Mouse (Mus musculus): Measurements from ENCODE around the gene Bud31. TPM values are rescaled to one million over a fixed set of nuclear protein-coding genes. Genes with fewer than 3 reads are reported as not detected.
A peak's percentile ranks its signal among the peaks of the same experiment; 100 is the strongest.

The Bud31 gene
- polyA plus RNA-seq, 1 experiment from 2014 or later = 129 TPM

DNA sequence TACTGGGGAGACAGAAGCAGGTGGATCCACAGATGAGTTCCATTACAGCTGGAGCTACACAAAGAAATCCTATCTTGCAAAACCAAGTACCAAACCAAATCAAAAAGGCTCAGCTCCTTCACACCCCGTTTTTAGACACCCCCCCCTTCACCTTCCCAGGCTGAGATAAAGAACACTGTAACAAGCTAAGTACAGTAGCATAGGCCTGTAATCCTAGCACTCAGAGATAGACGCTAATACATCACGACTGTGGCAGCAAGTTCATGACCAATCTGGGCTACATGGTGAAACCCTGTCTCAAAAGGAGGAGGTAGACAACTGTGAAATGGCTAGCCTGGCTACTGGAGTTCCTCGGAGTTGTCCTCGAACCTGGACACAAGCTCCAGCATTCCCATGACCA is 50.2 kb downstream of the Bud31 start:
- TF ChIP-seq CTCF (IDR thresholded peaks at IDR 0.05; ENCODE audit: low read depth) (no peak), EP300 (optimal IDR thresholded peaks at IDR 0.05) (no peak)
- 26% methylated on average over 5 of the region's 5 CpGs for WGBS
- ATAC-seq (ENCODE audit: low FRiP score, low TSS enrichment) = no peak

DNA sequence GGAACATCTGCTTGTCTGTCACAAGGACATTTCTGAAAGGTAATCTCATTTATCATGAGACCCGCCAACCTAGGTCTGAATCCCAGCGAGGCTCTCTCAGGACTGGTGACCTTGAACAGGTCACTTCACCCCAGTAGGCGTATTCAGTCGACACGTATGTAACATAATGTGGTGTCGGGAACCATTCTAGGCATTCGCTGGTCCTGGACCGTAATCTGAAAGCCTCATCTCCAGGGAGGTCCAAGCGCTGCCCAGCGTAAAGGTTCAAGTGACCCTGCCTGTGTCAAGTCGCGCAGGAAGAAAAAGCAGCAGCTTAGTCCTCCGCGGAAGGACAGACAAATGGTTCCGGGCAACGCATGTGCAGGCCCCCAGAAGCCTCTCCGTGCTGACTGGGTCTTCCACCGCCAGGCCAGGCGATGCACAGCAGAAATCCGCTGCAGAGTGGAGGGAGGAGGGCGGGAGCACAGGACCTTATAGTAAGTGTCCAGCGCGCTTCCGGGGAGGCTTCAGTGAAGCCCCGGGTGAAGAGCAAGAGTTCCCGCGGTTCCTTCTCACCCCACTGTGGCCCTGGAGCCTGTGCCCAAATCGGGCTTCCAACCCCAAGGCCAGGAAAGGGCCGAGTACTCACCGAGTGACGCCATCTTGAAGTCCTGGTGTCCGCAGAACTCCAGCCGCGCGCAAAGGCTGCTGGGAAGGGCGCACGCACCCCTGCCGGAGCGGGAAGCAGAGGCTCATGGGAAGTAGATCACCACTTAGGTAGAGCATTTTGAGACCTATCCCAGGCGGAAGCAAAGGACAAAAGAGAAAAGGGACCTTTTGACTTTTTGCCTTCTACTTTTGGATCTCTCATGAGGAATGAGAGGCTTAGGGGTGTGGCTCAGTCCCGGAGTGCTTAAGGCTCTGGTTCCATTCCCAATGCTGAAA is 51.0 kb downstream of the Bud31 start:
- under 1% methylated on average over 41 of the region's 41 CpGs for WGBS
- Histone ChIP-seq H3K27me3 (ENCODE audit: control insufficient read depth, insufficient read depth, low read length) (no peaks in the 10 kb centered on the region), H3K9ac (ENCODE audit: low read length) (peak overlapping the region; percentile 94), H3K27ac (replicated peaks) (peak overlapping the region; percentile 93), H3K9me3 (ENCODE audit: control insufficient read depth, low read length) (no peaks in the 10 kb centered on the region), H3K4me2 (replicated peaks; ENCODE audit: low read depth) (peak overlapping the region; percentile 86), H3K4me1 (replicated peaks; ENCODE audit: control insufficient read depth, insufficient read depth) (peaks cover 5% of the 10 kb centered on the region; the same call in 1 of the 2 replicates), H3K36me3 (ENCODE audit: control insufficient read depth, insufficient read depth, low read length) (peaks cover 15% of the 10 kb centered on the region; the same call in 1 of the 2 replicates), H3K4me3 (ENCODE audit: low read depth, low read length) (peak overlapping the region; percentile 76)
- no peak for TF ChIP-seq CTCF (IDR thresholded peaks at IDR 0.05; ENCODE audit: low read depth)
- no peak for TF ChIP-seq EP300 (optimal IDR thresholded peaks at IDR 0.05)
- DNase-seq (ENCODE audit: low spot score) (peak; percentile 95), ATAC-seq (ENCODE audit: low FRiP score, low TSS enrichment) (peak; percentile 93)

More for the DNA sequence above, 50.2 kb downstream of the Bud31 start:
- Histone ChIP-seq H3K9ac (ENCODE audit: low read length) (peak overlapping the region; percentile 94), H3K4me2 (replicated peaks; ENCODE audit: low read depth) (peak overlapping the region; percentile 86), H3K4me1 (replicated peaks; ENCODE audit: control insufficient read depth, insufficient read depth) (peaks cover 5% of the 10 kb centered on the region; the same call in 1 of the 2 replicates), H3K27ac (replicated peaks) (peak overlapping the region; percentile 93), H3K27me3 (ENCODE audit: control insufficient read depth, insufficient read depth, low read length) (no peaks in the 10 kb centered on the region), H3K36me3 (ENCODE audit: control insufficient read depth, insufficient read depth, low read length) (peaks cover 10% of the 10 kb centered on the region; the same call in 1 of the 2 replicates), H3K9me3 (ENCODE audit: control insufficient read depth, low read length) (no peaks in the 10 kb centered on the region), H3K4me3 (ENCODE audit: low read depth, low read length) (peak overlapping the region; percentile 76)
- no peak for DNase-seq (ENCODE audit: low spot score)

DNA sequence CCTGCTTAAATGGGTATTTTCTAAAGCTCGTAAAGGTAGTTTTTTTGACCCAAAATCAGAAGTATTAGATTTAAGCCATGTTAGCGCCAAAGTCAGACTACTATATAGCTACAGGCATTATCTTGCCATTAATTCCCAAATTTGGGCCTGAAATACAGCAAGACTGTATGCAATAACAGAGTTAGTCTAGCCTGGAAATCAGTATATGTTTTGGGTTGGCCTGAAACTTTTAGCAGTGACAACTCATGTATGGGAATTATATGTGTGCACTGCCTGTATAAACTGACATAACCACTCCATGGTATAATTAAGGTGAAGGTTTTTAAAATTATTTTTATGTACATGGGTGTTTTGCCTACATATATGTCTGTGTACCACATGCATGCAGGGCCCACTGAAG is 51.8 kb downstream of the Bud31 start, which contains the start of gene Atp5j2:
Gene Atp5j2 (minus strand): TSS at position 101 of the 400 bp plus-strand sequence.
- H3K4me3 ChIP-seq (ENCODE audit: low read depth, low read length) = peak within 1 kb of the TSS; percentile 76
- no peaks in the 10 kb centered on the region for H3K27me3 ChIP-seq (ENCODE audit: control insufficient read depth, insufficient read depth, low read length)
- H3K4me2 ChIP-seq (replicated peaks; ENCODE audit: low read depth) = peak within 1 kb of the TSS; percentile 86
- H3K36me3 ChIP-seq (ENCODE audit: control insufficient read depth, insufficient read depth, low read length) = peaks cover 11% of the 10 kb centered on the region; the same call in 1 of the 2 replicates
- no peaks in the 10 kb centered on the region for H3K9me3 ChIP-seq (ENCODE audit: control insufficient read depth, low read length)
- peak within 1 kb of the TSS; percentile 94 for H3K9ac ChIP-seq (ENCODE audit: low read length)
- H3K27ac ChIP-seq (replicated peaks) = peak within 1 kb of the TSS; percentile 93
- ATAC-seq (ENCODE audit: low FRiP score, low TSS enrichment) (no peak), DNase-seq (ENCODE audit: low spot score) (no peak)
- 89% methylated on average over 2 of the region's 2 CpGs for WGBS
- TF ChIP-seq EP300 (optimal IDR thresholded peaks at IDR 0.05) (no peak), CTCF (IDR thresholded peaks at IDR 0.05; ENCODE audit: low read depth) (no peak)
- peaks cover 5% of the 10 kb centered on the region; the same call in 1 of the 2 replicates for H3K4me1 ChIP-seq (replicated peaks; ENCODE audit: control insufficient read depth, insufficient read depth)

Other genes with a start within 250 kb of the Bud31 start
- 11.2 and 11.6 TPM in 2 replicates for gene Smurf1, start 174.5 kb upstream of the Bud31 start, polyA plus RNA-seq (2015; fragmentation: Nextera tagmentation; extraction: Ambion mirVana)
- gene Gm4871, start 107.6 kb upstream of the Bud31 start, polyA plus RNA-seq (2015; fragmentation: Nextera tagmentation; extraction: Ambion mirVana) = not detected in 2 replicates
- not detected in 2 replicates for gene 1700018F24Rik, start 97.4 kb upstream of the Bud31 start, polyA plus RNA-seq (2015; fragmentation: Nextera tagmentation; extraction: Ambion mirVana)
- gene Arpc1a, start 56.5 kb upstream of the Bud31 start, polyA plus RNA-seq (2015; fragmentation: Nextera tagmentation; extraction: Ambion mirVana) = 142 and 145 TPM in 2 replicates
- 0.10 and 0.17 TPM in 2 replicates for gene Kpna7, start 56.3 kb upstream of the Bud31 start, polyA plus RNA-seq (2015; fragmentation: Nextera tagmentation; extraction: Ambion mirVana)
- 283 and 304 TPM in 2 replicates for gene Arpc1b, start 26.1 kb upstream of the Bud31 start, polyA plus RNA-seq (2015; fragmentation: Nextera tagmentation; extraction: Ambion mirVana)
- gene Pdap1, start 124 bp upstream of the Bud31 start, polyA plus RNA-seq (2015; fragmentation: Nextera tagmentation; extraction: Ambion mirVana) = 51.1 and 62.0 TPM in 2 replicates
- gene Ptcd1, start 26.7 kb downstream of the Bud31 start, polyA plus RNA-seq (2015; fragmentation: Nextera tagmentation; extraction: Ambion mirVana) = 8.3 and 9.1 TPM in 2 replicates
- 19.1 and 19.6 TPM in 2 replicates for gene Cpsf4, start 26.9 kb downstream of the Bud31 start, polyA plus RNA-seq (2015; fragmentation: Nextera tagmentation; extraction: Ambion mirVana)
- gene Atp5j2, start 51.7 kb downstream of the Bud31 start, polyA plus RNA-seq (2015; fragmentation: Nextera tagmentation; extraction: Ambion mirVana) = 602 and 646 TPM in 2 replicates
- gene Zkscan14, start 61.5 kb downstream of the Bud31 start, polyA plus RNA-seq (2015; fragmentation: Nextera tagmentation; extraction: Ambion mirVana) = 9.1 and 9.8 TPM in 2 replicates
- 4.6 and 5.0 TPM in 2 replicates for gene Zkscan5, start 64.2 kb downstream of the Bud31 start, polyA plus RNA-seq (2015; fragmentation: Nextera tagmentation; extraction: Ambion mirVana)
- 19.1 and 21.0 TPM in 2 replicates for gene Zfp655, start 91.4 kb downstream of the Bud31 start, polyA plus RNA-seq (2015; fragmentation: Nextera tagmentation; extraction: Ambion mirVana)
- 0.30 and 0.45 TPM in 2 replicates for gene Zscan25, start 140.1 kb downstream of the Bud31 start, polyA plus RNA-seq (2015; fragmentation: Nextera tagmentation; extraction: Ambion mirVana)
- 0.06 TPM in 2 replicates for gene Cyp3a57, start 204.9 kb downstream of the Bud31 start, polyA plus RNA-seq (2015; fragmentation: Nextera tagmentation; extraction: Ambion mirVana)

Measured in stomach, postnatal 0 days (tissue).